Mouse (Mus musculus) G1E (cell line): ENCODE results near the gene Taf1.

Experiments used
- CTCF ChIP-seq: IDR thresholded peaks from 2 replicates; pipeline ENCODE4 v1.5.1; 2012; ENCODE audit warnings: low read depth, low read length, inconsistent platforms, mixed read lengths
- GATA1 ChIP-seq: IDR thresholded peaks from 2 replicates; pipeline ENCODE4 v1.6.1; 2012; ENCODE audit warnings: borderline replicate concordance, low read length, inconsistent platforms, mixed read lengths
- GATA2 ChIP-seq: IDR thresholded peaks from 2 replicates; pipeline ENCODE4 v1.6.1; 2012; ENCODE audit warnings: low read depth, low read length, inconsistent platforms, borderline replicate concordance
- POLR2AphosphoS5 ChIP-seq: IDR thresholded peaks from 2 replicates; pipeline ENCODE4 v1.6.1; 2012; ENCODE audit warnings: low read depth, low read length, inconsistent platforms; ENCODE audit not compliant: insufficient replicate concordance

DNA sequence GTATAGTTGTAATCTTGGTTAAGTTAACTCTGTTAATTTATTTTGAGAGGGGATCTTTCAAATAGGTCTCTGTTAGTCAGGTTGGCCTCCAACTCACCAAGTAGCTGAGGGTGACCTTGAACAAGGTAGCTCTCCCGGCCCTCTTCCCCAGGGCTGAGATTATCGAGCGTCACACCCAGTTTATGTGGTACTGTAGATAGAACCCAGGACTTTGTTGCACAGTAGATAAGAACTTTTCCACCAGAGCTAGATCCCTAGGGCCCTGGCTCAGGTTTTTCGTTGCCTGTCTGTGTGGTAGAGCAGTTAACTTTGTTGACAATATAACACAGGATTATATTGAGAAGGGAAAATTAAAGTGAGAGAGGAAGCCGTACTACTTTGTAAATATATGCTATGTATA is 114.1 kb downstream of the Taf1 start:
- no peak for TF ChIP-seq CTCF
- no peak for TF ChIP-seq GATA2
- no peak for TF ChIP-seq GATA1
- TF ChIP-seq POLR2AphosphoS5 = no peak
